In genomic region chr14:25459394-25459997, GRCm38 (mm10) we compare ENCODE assay signal across 8 mouse cellular contexts. TPM values are rescaled to one million over a fixed set of nuclear protein-coding genes. Genes with fewer than 3 reads are reported as not detected.
DNase-seq lines count a peak whose midpoint lies in the region; ATAC-seq and TF ChIP-seq lines count a peak whose summit lies in the region.

No protein-coding gene starts in this region.

- peaks cover 39% of the 10 kb centered on the region for H3K4me1 ChIP-seq in kidney, postnatal 0 days (replicated peaks; ENCODE audit: insufficient read depth, low read length)
- H3K4me1 ChIP-seq in forebrain, embryonic 14.5 days (ENCODE audit: control insufficient read depth, insufficient read depth, low read length) = peaks cover 32% of the 10 kb centered on the region
- H3K4me1 ChIP-seq in hindbrain, postnatal 0 days (ENCODE audit: insufficient read depth, low read length) = peaks cover 34% of the 10 kb centered on the region
- peaks cover 41% of the 10 kb centered on the region for H3K4me1 ChIP-seq in liver, postnatal 0 days (ENCODE audit: insufficient read depth)

- TF ChIP-seq CTCF in kidney, postnatal 0 days (IDR thresholded peaks at IDR 0.05; ENCODE audit: low read depth) = peak; percentile 48; the same call in 1 of the 2 replicates
- peak; percentile 55 for TF ChIP-seq CTCF in hindbrain, postnatal 0 days (IDR thresholded peaks at IDR 0.05; ENCODE audit: low read depth)
- TF ChIP-seq CTCF in liver, postnatal 0 days (IDR thresholded peaks at IDR 0.05; ENCODE audit: low read depth) = peak; percentile 58

- H3K9me3 ChIP-seq in kidney, postnatal 0 days (replicated peaks; ENCODE audit: low read length) = no peaks in the 10 kb centered on the region
- no peaks in the 10 kb centered on the region for H3K9me3 ChIP-seq in forebrain, embryonic 14.5 days (replicated peaks; ENCODE audit: control insufficient read depth, low read length)
- no peaks in the 10 kb centered on the region for H3K9me3 ChIP-seq in hindbrain, postnatal 0 days (ENCODE audit: low read length)
- no peaks in the 10 kb centered on the region for H3K9me3 ChIP-seq in liver, postnatal 0 days (ENCODE audit: low read length)

- peak overlapping the region; percentile 93 for H3K4me2 ChIP-seq in kidney, postnatal 0 days (ENCODE audit: low read length)
- H3K4me2 ChIP-seq in forebrain, embryonic 14.5 days (ENCODE audit: low read length) = peak overlapping the region; percentile 98
- peak overlapping the region; percentile 89 for H3K4me2 ChIP-seq in hindbrain, postnatal 0 days (ENCODE audit: low read depth, low read length)
- peak overlapping the region; percentile 99 for H3K4me2 ChIP-seq in liver, postnatal 0 days (ENCODE audit: low read depth, low read length)

- no peak for DNase-seq in kidney, postnatal 0 days (ENCODE audit: low spot score)
- no peak for DNase-seq in kidney, adult 8-10 months
- DNase-seq in T-cell, adult 2 months (ENCODE audit: low spot score) = peak; percentile 64
- DNase-seq in forebrain, embryonic 14.5 days (ENCODE audit: low spot score) = no peak
- peak; percentile 78 for DNase-seq in hindbrain, postnatal 0 days (ENCODE audit: low spot score)
- peak; percentile 79 for DNase-seq in liver, postnatal 0 days
- peak; percentile 80 for DNase-seq in right cerebral cortex, postnatal 25 days

- peak overlapping the region; percentile 95 for H3K9ac ChIP-seq in kidney, postnatal 0 days (ENCODE audit: low read depth, low read length)
- H3K9ac ChIP-seq in forebrain, embryonic 14.5 days (ENCODE audit: low read length) = peak overlapping the region; percentile 100
- peak overlapping the region; percentile 96 for H3K9ac ChIP-seq in hindbrain, postnatal 0 days (replicated peaks; ENCODE audit: low read length)
- peak overlapping the region; percentile 75 for H3K9ac ChIP-seq in liver, postnatal 0 days (replicated peaks)

- no peaks in the 10 kb centered on the region for H3K27me3 ChIP-seq in kidney, postnatal 0 days (ENCODE audit: insufficient read depth, low read length)
- no peaks in the 10 kb centered on the region for H3K27me3 ChIP-seq in forebrain, embryonic 14.5 days (replicated peaks; ENCODE audit: control insufficient read depth, insufficient read depth, low read length)
- no peaks in the 10 kb centered on the region for H3K27me3 ChIP-seq in hindbrain, postnatal 0 days (ENCODE audit: insufficient read depth, low read length)
- no peaks in the 10 kb centered on the region for H3K27me3 ChIP-seq in liver, postnatal 0 days (ENCODE audit: insufficient read depth, low read length)

- H3K4me3 ChIP-seq in kidney, postnatal 0 days (replicated peaks; ENCODE audit: low read depth, low read length) = peak overlapping the region; percentile 76
- peak overlapping the region; percentile 98 for H3K4me3 ChIP-seq in forebrain, embryonic 14.5 days (ENCODE audit: low read depth, low read length)
- peak overlapping the region; percentile 85 for H3K4me3 ChIP-seq in hindbrain, postnatal 0 days (ENCODE audit: low read length)
- peak overlapping the region; percentile 80 for H3K4me3 ChIP-seq in liver, postnatal 0 days (ENCODE audit: low read depth, low read length)

- no peaks in the 10 kb centered on the region for H3K36me3 ChIP-seq in kidney, postnatal 0 days (ENCODE audit: insufficient read depth, low read length)
- H3K36me3 ChIP-seq in forebrain, embryonic 14.5 days (ENCODE audit: control insufficient read depth, insufficient read depth, low read length) = no peaks in the 10 kb centered on the region
- H3K36me3 ChIP-seq in hindbrain, postnatal 0 days (ENCODE audit: insufficient read depth, low read length) = no peaks in the 10 kb centered on the region
- no peaks in the 10 kb centered on the region for H3K36me3 ChIP-seq in liver, postnatal 0 days (replicated peaks; ENCODE audit: insufficient read depth, low read length)

- 0 out of 2 replicates have a peak, but pooled peaks have one; percentile 12 for ATAC-seq in kidney, postnatal 0 days (replicated peaks; ENCODE audit: low FRiP score, low read depth)
- peak; percentile 19 for ATAC-seq in forebrain, embryonic 14.5 days
- ATAC-seq in hindbrain, postnatal 0 days = peak; percentile 30
- peak; percentile 46 for ATAC-seq in liver, postnatal 0 days
- ATAC-seq in megakaryocyte-erythroid progenitor cell, adult 5-6 weeks (replicated peaks; ENCODE audit: low FRiP score, low TSS enrichment, poor library complexity, severe bottlenecking) = no peak

- 1% methylated on average over 69 of the region's 69 CpGs for WGBS in kidney, postnatal 0 days
- under 1% methylated on average over 69 of the region's 69 CpGs for WGBS in forebrain, embryonic 14.5 days
- under 1% methylated on average over 69 of the region's 69 CpGs for WGBS in hindbrain, postnatal 0 days
- WGBS in liver, postnatal 0 days (ENCODE audit: insufficient replicate concordance) = under 1% methylated on average over 63 of the region's 69 CpGs

- H3K27ac ChIP-seq in kidney, postnatal 0 days = peak overlapping the region; percentile 100
- peak overlapping the region; percentile 99 for H3K27ac ChIP-seq in forebrain, embryonic 14.5 days (ENCODE audit: low read depth, low read length)
- H3K27ac ChIP-seq in hindbrain, postnatal 0 days = peak overlapping the region; percentile 98
- H3K27ac ChIP-seq in liver, postnatal 0 days (ENCODE audit: low read depth) = peak overlapping the region; percentile 99

- no peak for TF ChIP-seq EP300 in liver, postnatal 0 days (IDR thresholded peaks at IDR 0.05; ENCODE audit: low read depth)

RNA-seq across cellular contexts. Expression of gene Zmiz1, which starts 0.5 kb away (rescaled TPM):
- 25.0 and 26.6 TPM in 2 replicates for polyA plus RNA-seq in kidney, postnatal 0 days (2015; fragmentation: Nextera tagmentation; extraction: Ambion mirVana)
- polyA plus RNA-seq in forebrain, embryonic 14.5 days (2014; fragmentation: Nextera tagmentation; extraction: Ambion mirVana) = 37.0 and 43.8 TPM in 2 replicates
- total RNA-seq in hindbrain, postnatal 0 days (2014; rRNA removed) = 129 and 135 TPM in 2 replicates
- 41.9 and 50.6 TPM in 2 replicates for polyA plus RNA-seq in hindbrain, postnatal 0 days (2015; fragmentation: Nextera tagmentation; extraction: Ambion mirVana)
- polyA plus RNA-seq in liver, postnatal 0 days (2015; fragmentation: Nextera tagmentation; extraction: Ambion mirVana) = 3.6 and 4.3 TPM in 2 replicates
- total RNA-seq in megakaryocyte-erythroid progenitor cell, adult 5-6 weeks (2014; fragmentation: Nextera tagmentation) = 51.3 and 56.9 TPM in 2 replicates
- 6.7 and 12.6 TPM in 2 replicates for total RNA-seq in megakaryocyte-erythroid progenitor cell, adult 5-6 weeks (2017)

Comparison
In these comparisons a context has a peak if more than half of its experiments do, and no peak if none do; other contexts are left out.
1. DNase-seq: peak in T-cell, adult 2 months (single experiment), hindbrain, postnatal 0 days (single experiment), liver, postnatal 0 days (single experiment) and right cerebral cortex, postnatal 25 days (single experiment); none in kidney, postnatal 0 days (single experiment), kidney, adult 8-10 months (0 of 2) and forebrain, embryonic 14.5 days (single experiment).
2. Peak in every context shown above with its lines, with median percentiles within 50 percentile points of each other: H3K27ac ChIP-seq, H3K4me2 ChIP-seq, H3K4me3 ChIP-seq, H3K9ac ChIP-seq and CTCF ChIP-seq.